Mouse (Mus musculus) hindbrain, embryonic 11.5 days (tissue): ENCODE measurements around the gene Kcnab3. TPM values are rescaled to one million over a fixed set of nuclear protein-coding genes. Genes with fewer than 3 reads are reported as not detected.

Experiments
- ATAC-seq: fragments of 200-750 bp; cut with Nextera tagmentation; 2 replicates; pipeline ENCODE4 v1.8.0; 2017; ENCODE audit warnings: mild to moderate bottlenecking, moderate TSS enrichment, moderate library complexity; ENCODE audit not compliant: low FRiP score
- DNase-seq: peaks from one replicate; pipeline ENCODE4 v3.0.0-alpha.2; 2015; ENCODE audit warnings: low spot score
- H3K27ac ChIP-seq: fragments of 300-500 bp; sonication (generic); 2 replicates; pipeline ENCODE4 v1.5.1; 2014; ENCODE audit warnings: mild to moderate bottlenecking, low read depth, low read length
- H3K27me3 ChIP-seq: fragments of 300-500 bp; sonication (generic); 2 replicates; pipeline ENCODE4 v1.6.1; 2014; ENCODE audit warnings: mild to moderate bottlenecking, low read length, moderate library complexity, mixed read lengths; ENCODE audit not compliant: control insufficient read depth, insufficient read depth
- H3K36me3 ChIP-seq: fragments of 300-500 bp; sonication (generic); 2 replicates; pipeline ENCODE4 v1.6.1; 2014; ENCODE audit warnings: mild to moderate bottlenecking, low read length, moderate library complexity, mixed read lengths; ENCODE audit not compliant: control insufficient read depth, insufficient read depth
- H3K4me1 ChIP-seq: fragments of 300-500 bp; sonication (generic); replicated peaks from 2 replicates; pipeline ENCODE4 v1.6.1; 2014; ENCODE audit warnings: low read length, mixed read lengths; ENCODE audit not compliant: control insufficient read depth, insufficient read depth
- H3K4me2 ChIP-seq: fragments of 300-500 bp; sonication (generic); replicated peaks from 2 replicates; pipeline ENCODE4 v1.6.1; 2014; ENCODE audit warnings: mild to moderate bottlenecking, low read depth, low read length
- H3K4me3 ChIP-seq: fragments of 300-500 bp; sonication (generic); 2 replicates; pipeline ENCODE4 v1.5.1; 2014; ENCODE audit warnings: low read depth, low read length
- H3K9ac ChIP-seq: fragments of 300-500 bp; sonication (generic); 2 replicates; pipeline ENCODE4 v1.6.1; 2014; ENCODE audit warnings: low read depth, low read length
- H3K9me3 ChIP-seq: fragments of 300-500 bp; sonication (generic); 2 replicates; pipeline ENCODE4 v1.6.1; 2016; ENCODE audit warnings: low read length; ENCODE audit not compliant: control insufficient read depth
- WGBS: fragments of 180-500 bp; shearing (Covaris S2); extraction: QIAGEN DNeasy Blood & Tissue Kit; methylation state at CpG from one replicate; pipeline ENCODE4 v1.1.7; 2014; 5-methylcytosine and 5-hydroxymethylcytosine counted together
- polyA plus RNA-seq: library from polyadenylated mRNA; unstranded; fragments of >200 nt; fragmentation: Nextera tagmentation; extraction: Ambion mirVana; gene quantifications from 2 replicates; pipeline ENCODE4 v1.2.1, GENCODE M21; 2014

Gene Kcnab3
- 1.4 and 3.0 TPM in 2 replicates for polyA plus RNA-seq

DNA sequence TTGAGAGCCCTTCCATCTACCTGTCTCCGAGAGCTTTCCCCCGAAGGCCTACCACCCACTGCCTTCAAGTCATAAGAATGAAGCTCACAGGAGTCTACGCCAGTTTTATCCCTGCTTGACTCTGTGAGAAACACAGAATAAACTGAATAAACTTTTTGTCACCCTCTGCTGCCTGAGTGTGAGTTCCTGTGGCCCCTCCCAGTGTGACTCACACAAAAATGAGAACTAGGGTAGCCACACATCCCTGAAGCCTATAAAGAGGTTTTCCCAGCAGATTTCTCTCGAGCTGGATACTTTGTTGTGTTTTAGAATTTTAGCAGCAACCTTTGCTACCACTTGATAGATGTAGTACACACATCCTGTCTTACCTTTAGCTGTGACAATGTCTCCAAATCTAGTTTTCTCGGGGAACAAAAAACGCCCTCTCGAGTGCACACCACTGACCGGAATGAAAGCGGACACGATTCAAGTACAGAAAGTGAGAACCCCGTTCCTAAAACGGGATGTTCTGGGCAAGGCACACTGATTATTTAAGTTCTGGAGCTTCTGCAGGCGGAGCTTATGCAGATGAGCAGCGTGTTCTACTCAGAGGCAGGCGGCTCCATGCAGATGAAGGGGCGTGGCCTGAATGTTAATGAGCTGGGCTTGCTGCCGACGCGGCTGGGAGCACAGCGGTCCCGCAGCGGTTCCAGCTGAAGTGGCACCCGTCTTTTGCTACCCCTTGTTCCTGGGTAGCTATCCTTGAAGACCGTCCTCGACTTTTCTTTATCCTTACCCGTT is at the start of gene Kcnab3:
TSS of gene Kcnab3 (plus strand) at position 631 of the 780 bp plus-strand sequence.
- peak within 1 kb of the TSS; percentile 62 for H3K9ac ChIP-seq
- H3K27ac ChIP-seq = no peak within 1 kb of the TSS
- H3K27me3 ChIP-seq = peaks cover 13% of the 10 kb centered on the region
- peaks cover 10% of the 10 kb centered on the region for H3K4me1 ChIP-seq
- peak within 1 kb of the TSS; percentile 93 for H3K4me2 ChIP-seq
- ATAC-seq = peak; percentile 60; the same call in 1 of the 2 replicates
- DNase-seq = peak; percentile 89
- peak within 1 kb of the TSS; percentile 46 for H3K4me3 ChIP-seq
- H3K9me3 ChIP-seq = no peaks in the 10 kb centered on the region
- no peaks in the 10 kb centered on the region for H3K36me3 ChIP-seq
- WGBS = 12% methylated on average over 26 of the region's 26 CpGs

DNA sequence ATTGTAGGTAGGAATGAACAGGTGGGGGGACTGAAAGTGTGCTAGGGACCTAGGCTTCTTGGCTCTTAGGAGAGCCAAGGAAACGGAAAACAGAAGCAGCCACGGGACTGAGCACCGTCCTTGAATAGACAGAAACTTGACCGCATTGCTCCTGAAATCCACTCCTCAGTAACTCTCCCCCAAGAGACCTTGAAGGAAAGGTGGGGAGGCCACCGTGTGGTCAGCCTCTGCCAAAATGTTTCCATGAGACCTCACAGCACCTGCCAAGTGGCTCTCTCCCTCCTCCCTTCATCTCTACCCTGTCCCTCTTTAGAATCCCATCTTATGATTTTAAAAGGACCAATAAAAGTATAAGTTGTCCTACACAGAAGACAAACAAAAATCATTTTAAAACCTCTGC is 48.8 kb upstream of the Kcnab3 start:
- Histone ChIP-seq H3K4me1 (no peaks in the 10 kb centered on the region), H3K9ac (no peak overlapping the region), H3K36me3 (no peaks in the 10 kb centered on the region), H3K9me3 (no peaks in the 10 kb centered on the region), H3K4me2 (no peak overlapping the region), H3K27ac (no peak overlapping the region), H3K4me3 (no peak overlapping the region), H3K27me3 (no peaks in the 10 kb centered on the region)
- ATAC-seq (no peak), DNase-seq (no peak)
- 68% methylated on average over 5 of the region's 5 CpGs for WGBS

GRCm38 (mm10) chr11:69291111-69291510 is 34.9 kb upstream of the Kcnab3 start:
- DNase-seq = no peak
- no peaks in the 10 kb centered on the region for H3K36me3 ChIP-seq
- 90% methylated on average over 5 of the region's 5 CpGs for WGBS
- H3K4me3 ChIP-seq = no peak overlapping the region
- no peaks in the 10 kb centered on the region for H3K9me3 ChIP-seq
- no peaks in the 10 kb centered on the region for H3K4me1 ChIP-seq
- H3K27me3 ChIP-seq = no peaks in the 10 kb centered on the region
- ATAC-seq = no peak
- H3K4me2 ChIP-seq = no peak overlapping the region
- H3K9ac ChIP-seq = no peak overlapping the region
- H3K27ac ChIP-seq = no peak overlapping the region

GRCm38 (mm10) chr11:69295286-69295685 is 30.8 kb upstream of the Kcnab3 start:
- H3K9ac ChIP-seq = no peak overlapping the region
- H3K4me1 ChIP-seq = no peaks in the 10 kb centered on the region
- H3K27ac ChIP-seq = no peak overlapping the region
- no peak overlapping the region for H3K4me3 ChIP-seq
- H3K9me3 ChIP-seq = no peaks in the 10 kb centered on the region
- 0 out of 2 replicates have a peak, but pooled peaks cover 2% of the 10 kb centered on the region for H3K36me3 ChIP-seq
- ATAC-seq (no peak), DNase-seq (no peak)
- H3K27me3 ChIP-seq = no peaks in the 10 kb centered on the region
- H3K4me2 ChIP-seq = no peak overlapping the region
- WGBS = 88% methylated on average over 3 of the region's 3 CpGs

DNA sequence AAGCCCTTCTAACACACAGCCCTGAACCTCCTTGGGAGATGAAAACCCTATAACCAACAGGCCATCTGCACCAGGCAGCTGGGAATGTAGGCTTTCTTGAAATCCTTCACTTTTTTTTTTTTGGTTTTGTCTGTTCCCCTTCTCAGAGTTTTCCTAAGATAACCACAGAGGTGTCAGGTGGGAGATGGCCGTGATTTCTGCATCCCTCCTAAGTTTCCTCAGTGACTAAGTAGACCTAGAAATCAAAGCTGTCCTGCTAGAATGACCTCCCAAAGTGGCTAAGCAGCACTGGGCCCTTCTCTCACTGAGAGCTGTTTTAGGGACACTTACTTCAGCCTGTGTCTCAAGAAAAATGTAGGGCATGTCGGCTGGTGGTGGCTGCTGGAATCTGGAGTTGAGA is 28.3 kb upstream of the Kcnab3 start:
- Histone ChIP-seq H3K4me2 (no peak overlapping the region), H3K27ac (no peak overlapping the region), H3K36me3 (0 out of 2 replicates have a peak, but pooled peaks cover 2% of the 10 kb centered on the region), H3K27me3 (no peaks in the 10 kb centered on the region), H3K4me1 (no peaks in the 10 kb centered on the region), H3K9ac (no peak overlapping the region), H3K4me3 (no peak overlapping the region), H3K9me3 (no peaks in the 10 kb centered on the region)
- ATAC-seq (no peak), DNase-seq (no peak)
- WGBS = 89% methylated on average over 2 of the region's 2 CpGs

GRCm38 (mm10) chr11:69298231-69298630 is 27.8 kb upstream of the Kcnab3 start:
- Histone ChIP-seq H3K9me3 (no peaks in the 10 kb centered on the region), H3K4me1 (no peaks in the 10 kb centered on the region), H3K27ac (no peak overlapping the region), H3K4me2 (no peak overlapping the region), H3K9ac (no peak overlapping the region), H3K36me3 (0 out of 2 replicates have a peak, but pooled peaks cover 4% of the 10 kb centered on the region), H3K27me3 (no peaks in the 10 kb centered on the region), H3K4me3 (no peak overlapping the region)
- WGBS = 74% methylated on average over 7 of the region's 7 CpGs
- DNase-seq = no peak
- ATAC-seq = no peak

- 93% methylated on average over 7 of the region's 7 CpGs for WGBS
- ATAC-seq = no peak
- H3K9me3 ChIP-seq = no peaks in the 10 kb centered on the region
Measured at GRCm38 (mm10) chr11:69302817-69303216, 23.2 kb upstream of the Kcnab3 start.

DNA sequence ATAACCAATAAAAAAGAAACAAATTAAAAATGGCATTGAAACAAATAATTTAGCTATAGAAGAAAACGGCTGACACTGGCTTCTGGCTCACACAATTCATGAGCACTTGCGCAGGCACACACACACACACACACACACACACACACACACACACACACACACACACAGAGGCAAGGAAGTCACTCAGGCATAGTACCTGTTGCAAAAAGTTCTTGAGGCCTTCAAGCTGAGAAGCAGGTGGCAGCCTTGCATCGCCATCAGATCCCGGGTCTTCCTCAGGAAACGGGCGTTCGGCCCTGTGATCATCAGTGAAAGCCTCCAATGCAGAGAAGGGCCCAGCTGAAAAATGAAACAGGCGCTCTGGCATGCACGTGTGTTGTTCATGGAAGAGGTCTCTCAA is 20.8 kb upstream of the Kcnab3 start:
- Histone ChIP-seq H3K4me2 (no peak overlapping the region), H3K4me3 (no peak overlapping the region), H3K9ac (no peak overlapping the region), H3K36me3 (peaks cover 10% of the 10 kb centered on the region; the same call in 1 of the 2 replicates), H3K27me3 (no peaks in the 10 kb centered on the region), H3K4me1 (no peaks in the 10 kb centered on the region), H3K9me3 (no peaks in the 10 kb centered on the region), H3K27ac (no peak overlapping the region)
- 92% methylated on average over 9 of the region's 9 CpGs for WGBS
- no peak for ATAC-seq
- DNase-seq = no peak

More at GRCm38 (mm10) chr11:69302817-69303216, 23.2 kb upstream of the Kcnab3 start:
- Histone ChIP-seq H3K27me3 (no peaks in the 10 kb centered on the region), H3K4me3 (no peak overlapping the region), H3K4me2 (no peak overlapping the region), H3K27ac (no peak overlapping the region), H3K9ac (no peak overlapping the region), H3K36me3 (0 out of 2 replicates have a peak, but pooled peaks cover 5% of the 10 kb centered on the region), H3K4me1 (no peaks in the 10 kb centered on the region)
- no peak for DNase-seq

GRCm38 (mm10) chr11:69306039-69306438 is 20.0 kb upstream of the Kcnab3 start:
- Histone ChIP-seq H3K9ac (no peak overlapping the region), H3K27me3 (no peaks in the 10 kb centered on the region), H3K4me1 (no peaks in the 10 kb centered on the region), H3K27ac (no peak overlapping the region), H3K36me3 (peaks cover 10% of the 10 kb centered on the region; the same call in 1 of the 2 replicates), H3K4me3 (no peak overlapping the region; the same call in 1 of the 2 replicates), H3K9me3 (no peaks in the 10 kb centered on the region), H3K4me2 (no peak overlapping the region)
- 98% methylated on average over 2 of the region's 2 CpGs for WGBS
- ATAC-seq = no peak
- DNase-seq = no peak
